Mouse (Mus musculus): ENCODE results near the gene Vsx1.

GRCm38 (mm10) chr2:150670926-150671325 lies 18.2 kb downstream of the Vsx1 start:
- no peak for TF ChIP-seq EP300 (IDR thresholded peaks at IDR 0.05; ENCODE audit: low read depth)
- no peak for TF ChIP-seq CTCF (IDR thresholded peaks at IDR 0.05; ENCODE audit: low read depth)

All from liver, embryonic 14.5 days (tissue).